Mouse (Mus musculus) stomach, embryonic 16.5 days (tissue): ENCODE data around the gene Crtc3. TPM values are rescaled to one million over a fixed set of nuclear protein-coding genes. Genes with fewer than 3 reads are reported as not detected.

Experiments
- ATAC-seq: fragments of 200-750 bp; cut with Nextera tagmentation; 2 replicates; pipeline ENCODE4 v1.8.0; 2017; ENCODE audit warnings: moderate number of reproducible peaks, moderate TSS enrichment; ENCODE audit not compliant: insufficient read depth, low FRiP score
- H3K27ac ChIP-seq: fragments of 300-500 bp; sonication (generic); 2 replicates; pipeline ENCODE4 v1.5.1; 2014; ENCODE audit warnings: low read length
- H3K27me3 ChIP-seq: fragments of 300-500 bp; sonication (generic); 2 replicates; pipeline ENCODE4 v1.6.1; 2014; ENCODE audit warnings: low read length, control low read depth, mixed read lengths; ENCODE audit not compliant: control insufficient read depth, insufficient read depth
- H3K36me3 ChIP-seq: fragments of 300-500 bp; sonication (generic); 2 replicates; pipeline ENCODE4 v1.6.1; 2014; ENCODE audit warnings: low read length; ENCODE audit not compliant: control insufficient read depth, insufficient read depth
- H3K4me1 ChIP-seq: fragments of 300-500 bp; sonication (generic); 2 replicates; pipeline ENCODE4 v1.6.1; 2014; ENCODE audit warnings: low read length, control low read depth, mixed read lengths; ENCODE audit not compliant: control insufficient read depth, insufficient read depth
- H3K4me2 ChIP-seq: fragments of 300-500 bp; sonication (generic); 2 replicates; pipeline ENCODE4 v1.6.1; 2014; ENCODE audit warnings: low read depth, low read length, mixed read lengths
- H3K4me3 ChIP-seq: fragments of 300-500 bp; sonication (generic); replicated peaks from 2 replicates; pipeline ENCODE4 v1.5.1; 2014; ENCODE audit warnings: mild to moderate bottlenecking, low read length
- H3K9ac ChIP-seq: fragments of 300-500 bp; sonication (generic); 2 replicates; pipeline ENCODE4 v1.6.1; 2014; ENCODE audit warnings: low read length
- H3K9me3 ChIP-seq: fragments of 300-500 bp; sonication (generic); replicated peaks from 2 replicates; pipeline ENCODE4 v1.6.1; 2016; ENCODE audit warnings: low read length, control low read depth; ENCODE audit not compliant: control insufficient read depth
- WGBS: fragments of 180-500 bp; shearing (Covaris S2); extraction: QIAGEN DNeasy Blood & Tissue Kit; methylation state at CpG from one replicate; pipeline ENCODE4 v1.1.7; 2014; 5-methylcytosine and 5-hydroxymethylcytosine counted together
- polyA plus RNA-seq: library from polyadenylated mRNA; unstranded; fragments of >200 nt; fragmentation: Nextera tagmentation; extraction: Ambion mirVana; gene quantifications from 2 replicates; pipeline ENCODE4 v1.2.1, GENCODE M21; 2015

Gene Crtc3
- polyA plus RNA-seq, 1 experiment from 2014 or later, result 19.1 TPM

DNA sequence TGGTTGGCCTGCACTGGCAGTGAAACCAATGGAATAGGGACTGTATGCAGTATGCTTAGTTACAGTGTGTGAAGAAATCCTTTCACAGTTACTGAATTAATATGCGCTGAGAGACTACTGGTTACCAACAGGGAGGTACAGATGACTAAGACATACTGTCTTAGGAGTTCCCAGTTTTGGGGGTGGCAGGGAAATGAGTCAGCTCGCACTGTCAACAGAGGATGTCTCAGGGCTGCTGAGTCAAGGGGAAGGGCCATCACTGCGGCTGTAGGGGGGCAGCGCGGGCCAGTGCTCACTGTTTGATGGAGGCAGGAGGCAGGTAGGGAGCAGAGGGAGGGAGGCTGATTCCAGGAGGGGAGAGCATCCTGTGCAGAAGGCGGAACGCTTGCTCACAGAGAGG lies 26.6 kb upstream of the Crtc3 start:
- no peaks in the 10 kb centered on the region for H3K9me3 ChIP-seq
- 0 out of 2 replicates have a peak, but pooled peaks cover 20% of the 10 kb centered on the region for H3K36me3 ChIP-seq
- ATAC-seq, result peak; percentile 13; the same call in 1 of the 2 replicates
- H3K27me3 ChIP-seq, result no peaks in the 10 kb centered on the region
- H3K9ac ChIP-seq, result no peak overlapping the region
- no peaks in the 10 kb centered on the region for H3K4me1 ChIP-seq
- 91% methylated on average over 7 of the region's 7 CpGs for WGBS
- no peak overlapping the region for H3K4me2 ChIP-seq
- H3K27ac ChIP-seq, result no peak overlapping the region
- no peak overlapping the region for H3K4me3 ChIP-seq

DNA sequence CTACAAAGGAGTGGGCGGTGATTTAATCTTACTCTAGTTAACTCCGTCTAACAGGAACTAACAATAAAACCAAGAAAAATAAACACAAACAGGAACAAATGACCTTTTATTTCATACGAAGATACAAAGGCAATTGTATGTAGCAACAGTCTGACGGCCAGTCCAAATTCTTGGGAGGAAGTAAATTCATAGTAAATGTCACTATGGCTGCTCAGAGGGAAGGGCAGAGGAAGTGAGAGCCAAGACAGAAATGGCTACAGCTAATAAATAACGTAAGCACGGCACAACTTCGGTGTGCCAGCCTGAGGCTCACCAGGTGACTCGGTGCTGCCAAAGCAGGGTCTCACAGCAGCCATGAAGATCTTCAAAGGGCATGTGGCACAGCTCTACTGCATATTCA lies 22.8 kb upstream of the Crtc3 start:
- WGBS, result 68% methylated on average over 8 of the region's 8 CpGs
- ATAC-seq, result no peak
- Histone ChIP-seq H3K9me3 (no peaks in the 10 kb centered on the region), H3K4me1 (no peaks in the 10 kb centered on the region), H3K4me2 (no peak overlapping the region), H3K27me3 (no peaks in the 10 kb centered on the region), H3K27ac (no peak overlapping the region), H3K36me3 (0 out of 2 replicates have a peak, but pooled peaks cover 11% of the 10 kb centered on the region), H3K9ac (no peak overlapping the region), H3K4me3 (no peak overlapping the region)

DNA sequence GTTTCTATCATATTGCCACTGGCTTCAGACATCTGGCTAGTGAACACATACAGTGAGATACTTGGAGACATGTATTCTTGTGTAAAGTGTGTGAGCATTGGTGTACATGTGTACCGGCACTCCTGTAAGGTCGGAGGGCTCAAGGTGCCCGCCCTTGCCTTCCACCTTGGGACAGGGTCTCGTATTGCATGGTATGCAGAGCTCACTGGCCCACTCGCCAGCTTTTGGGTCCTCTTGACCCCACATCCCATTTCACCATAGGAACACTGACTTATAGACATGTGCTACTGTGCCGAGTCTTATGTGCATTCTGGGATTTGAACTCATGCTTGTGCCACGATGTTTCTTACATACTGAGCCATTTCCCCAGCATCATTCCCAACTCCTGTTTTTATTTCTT lies 21.7 kb upstream of the Crtc3 start:
- H3K9me3 ChIP-seq, result no peaks in the 10 kb centered on the region
- 93% methylated on average over 7 of the region's 7 CpGs for WGBS
- H3K27me3 ChIP-seq, result no peaks in the 10 kb centered on the region
- 0 out of 2 replicates have a peak, but pooled peaks cover 7% of the 10 kb centered on the region for H3K36me3 ChIP-seq
- H3K9ac ChIP-seq, result no peak overlapping the region
- no peak for ATAC-seq
- H3K27ac ChIP-seq, result no peak overlapping the region
- no peaks in the 10 kb centered on the region for H3K4me1 ChIP-seq
- H3K4me3 ChIP-seq, result no peak overlapping the region
- no peak overlapping the region for H3K4me2 ChIP-seq

DNA sequence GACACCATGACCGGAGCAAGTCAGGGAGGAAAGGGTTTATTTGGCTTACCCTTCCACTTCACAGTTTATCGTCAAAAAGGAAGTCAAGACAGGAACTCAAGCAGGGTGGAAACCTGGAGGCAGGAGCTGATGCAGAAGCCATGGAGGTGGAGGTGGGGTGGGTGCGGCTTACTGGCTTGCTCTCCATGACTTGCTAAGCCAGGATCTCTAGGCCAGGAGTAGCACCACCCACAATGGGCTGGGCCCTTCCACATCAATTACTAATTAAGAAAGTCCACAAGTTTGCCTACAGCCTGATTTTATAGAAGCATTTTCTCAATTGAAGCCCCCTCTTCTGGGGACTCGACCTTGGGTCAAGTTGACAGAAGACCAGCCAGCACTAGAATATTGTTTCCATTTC lies 15.4 kb upstream of the Crtc3 start:
- Histone ChIP-seq H3K27me3 (no peaks in the 10 kb centered on the region), H3K4me1 (no peaks in the 10 kb centered on the region), H3K4me2 (no peak overlapping the region), H3K9me3 (no peaks in the 10 kb centered on the region), H3K27ac (no peak overlapping the region), H3K4me3 (no peak overlapping the region), H3K36me3 (no peaks in the 10 kb centered on the region), H3K9ac (no peak overlapping the region)
- ATAC-seq, result no peak
- 82% methylated on average over 4 of the region's 4 CpGs for WGBS

DNA sequence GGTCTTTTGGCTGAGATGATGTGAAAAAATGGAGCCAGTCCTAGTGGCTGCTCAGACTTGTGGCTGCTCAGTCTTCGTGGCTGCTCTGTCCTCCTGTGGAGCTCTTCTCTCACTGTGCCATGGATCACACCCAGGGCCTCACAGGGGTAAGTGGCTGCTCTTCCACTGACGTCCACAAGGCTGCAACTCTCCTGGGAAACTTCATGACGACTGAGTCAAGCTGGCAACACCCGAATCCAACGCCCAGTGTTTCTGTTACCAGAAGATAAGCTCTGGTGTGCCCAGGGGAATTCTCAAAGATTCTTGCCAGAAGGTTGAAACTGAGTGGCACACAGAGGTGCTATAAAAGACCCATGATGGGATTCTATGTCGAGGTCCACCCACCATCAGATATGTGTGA lies 13.8 kb upstream of the Crtc3 start:
- no peaks in the 10 kb centered on the region for H3K27me3 ChIP-seq
- 62% methylated on average over 6 of the region's 6 CpGs for WGBS
- no peak for ATAC-seq
- H3K4me1 ChIP-seq, result no peaks in the 10 kb centered on the region
- H3K9ac ChIP-seq, result no peak overlapping the region
- H3K4me3 ChIP-seq, result no peak overlapping the region
- no peaks in the 10 kb centered on the region for H3K36me3 ChIP-seq
- H3K4me2 ChIP-seq, result no peak overlapping the region
- H3K27ac ChIP-seq, result no peak overlapping the region
- H3K9me3 ChIP-seq, result no peaks in the 10 kb centered on the region

DNA sequence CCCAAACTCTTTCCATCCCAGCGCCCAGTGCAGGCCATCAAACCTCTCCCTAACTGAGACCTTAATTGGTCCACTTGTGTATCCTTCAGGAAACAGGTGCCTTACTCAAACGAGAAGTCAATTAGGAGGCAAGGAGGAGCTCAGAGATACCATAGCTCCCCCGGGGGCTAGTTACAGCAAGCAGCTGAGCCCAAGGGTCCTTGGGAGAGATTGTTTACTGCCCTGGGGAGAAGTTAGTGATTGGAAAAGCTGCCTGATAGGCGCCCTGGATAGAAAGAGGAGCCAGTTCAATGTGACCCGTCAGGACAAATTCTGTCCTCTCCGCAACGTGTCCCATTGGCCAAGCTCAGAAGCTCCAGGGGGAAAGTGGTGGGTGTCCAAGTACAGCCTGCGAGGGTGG lies 11.0 kb upstream of the Crtc3 start:
- Histone ChIP-seq H3K27me3 (no peaks in the 10 kb centered on the region), H3K4me1 (no peaks in the 10 kb centered on the region), H3K4me3 (no peak overlapping the region), H3K36me3 (no peaks in the 10 kb centered on the region), H3K4me2 (no peak overlapping the region), H3K27ac (no peak overlapping the region), H3K9me3 (no peaks in the 10 kb centered on the region), H3K9ac (no peak overlapping the region)
- no peak for ATAC-seq
- 64% methylated on average over 8 of the region's 8 CpGs for WGBS

DNA sequence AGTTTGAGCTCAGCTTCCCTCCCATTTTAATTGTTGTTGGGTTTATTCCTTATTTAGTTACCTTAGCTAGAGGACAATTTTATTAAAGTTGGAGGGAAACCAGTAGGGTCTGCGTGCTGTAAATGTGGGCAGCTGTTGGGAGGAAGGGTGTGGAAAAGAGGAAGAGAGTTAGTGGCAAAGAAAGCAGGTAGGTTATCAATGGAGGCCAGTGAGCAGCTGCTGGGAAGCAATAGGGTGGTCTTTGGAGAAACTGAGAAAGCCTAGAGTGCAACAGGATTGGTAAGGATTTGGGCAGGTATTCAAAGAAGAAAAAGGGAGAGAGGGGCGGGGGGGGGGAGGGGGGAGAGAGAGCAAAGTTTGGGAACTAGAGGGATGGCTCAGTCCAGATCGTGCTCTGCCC lies 10.3 kb upstream of the Crtc3 start:
- no peak overlapping the region for H3K9ac ChIP-seq
- H3K9me3 ChIP-seq, result no peaks in the 10 kb centered on the region
- no peaks in the 10 kb centered on the region for H3K27me3 ChIP-seq
- H3K27ac ChIP-seq, result no peak overlapping the region
- WGBS, result 70% methylated on average over 3 of the region's 3 CpGs
- H3K4me1 ChIP-seq, result no peaks in the 10 kb centered on the region
- no peak overlapping the region for H3K4me3 ChIP-seq
- no peak for ATAC-seq
- no peak overlapping the region for H3K4me2 ChIP-seq
- H3K36me3 ChIP-seq, result no peaks in the 10 kb centered on the region

DNA sequence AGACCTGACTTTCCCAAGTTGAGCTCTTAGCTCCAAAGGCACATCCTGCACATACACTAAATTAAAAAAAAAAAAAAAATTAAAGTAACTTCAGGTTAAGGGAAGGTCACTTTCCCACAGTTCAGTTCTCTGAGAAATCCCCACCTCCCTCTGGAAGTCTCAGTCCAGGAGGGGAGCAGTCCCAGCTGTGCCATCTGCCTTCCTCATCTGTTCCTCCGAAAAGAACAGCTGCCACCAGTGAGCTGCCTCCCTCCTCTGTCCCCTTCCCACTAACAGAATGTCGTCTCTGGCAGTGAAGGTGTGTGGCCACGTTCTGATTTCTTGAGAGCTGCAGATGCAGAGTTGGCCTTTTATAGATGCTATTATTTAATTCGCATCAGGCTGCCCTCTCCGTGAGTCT lies 9.2 kb upstream of the Crtc3 start:
- WGBS, result 62% methylated on average over 5 of the region's 5 CpGs
- no peak for ATAC-seq
- Histone ChIP-seq H3K36me3 (no peaks in the 10 kb centered on the region), H3K27ac (no peak overlapping the region), H3K4me3 (no peak overlapping the region), H3K27me3 (no peaks in the 10 kb centered on the region), H3K9me3 (no peaks in the 10 kb centered on the region), H3K4me1 (no peaks in the 10 kb centered on the region), H3K9ac (no peak overlapping the region), H3K4me2 (no peak overlapping the region)

DNA sequence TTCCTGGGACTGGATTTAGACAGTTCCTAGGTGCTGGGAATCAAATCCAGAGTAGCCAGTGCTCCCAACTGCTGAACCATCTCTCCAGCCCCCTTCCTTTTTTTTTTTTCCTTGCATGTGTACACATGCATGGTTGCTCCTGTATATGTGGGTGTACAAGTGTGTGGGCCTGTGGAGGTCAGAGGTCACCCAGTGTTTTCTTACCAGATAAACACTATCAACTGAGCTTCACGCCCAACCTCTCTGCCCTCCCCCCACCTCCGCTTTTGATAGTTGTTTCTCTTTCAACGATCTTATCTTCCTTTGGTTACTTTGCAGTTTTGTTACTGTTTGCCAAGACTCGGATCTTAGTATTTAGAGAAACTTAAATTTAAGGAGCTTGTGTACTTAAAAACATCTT lies 8.2 kb upstream of the Crtc3 start:
- WGBS, result 35% methylated on average over 4 of the region's 4 CpGs
- Histone ChIP-seq H3K4me3 (no peak overlapping the region), H3K9me3 (no peaks in the 10 kb centered on the region), H3K27ac (no peak overlapping the region), H3K27me3 (no peaks in the 10 kb centered on the region), H3K4me1 (no peaks in the 10 kb centered on the region), H3K4me2 (no peak overlapping the region), H3K36me3 (no peaks in the 10 kb centered on the region), H3K9ac (no peak overlapping the region)
- ATAC-seq, result no peak

DNA sequence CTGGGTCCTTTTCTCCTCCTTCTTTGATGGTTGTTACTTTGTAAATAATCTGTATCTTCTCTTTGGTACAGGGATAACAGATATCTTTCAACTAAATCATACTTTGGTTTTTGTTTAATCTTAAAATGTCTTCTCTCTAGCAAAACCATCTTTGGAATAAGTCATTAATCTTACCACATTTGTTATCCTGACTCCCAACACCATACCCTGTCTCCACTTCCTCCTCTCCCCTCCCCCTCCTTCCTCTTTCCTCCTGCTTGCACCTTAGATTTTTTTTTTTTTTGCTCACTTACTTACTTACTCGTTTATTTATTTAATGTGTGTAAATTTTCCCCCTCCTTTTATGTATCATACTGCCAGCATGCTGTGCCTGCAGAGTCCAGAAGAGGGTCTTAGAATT lies 7.7 kb upstream of the Crtc3 start:
- 39% methylated on average over 1 of the region's 1 CpGs for WGBS
- ATAC-seq, result no peak
- no peak overlapping the region for H3K9ac ChIP-seq
- H3K4me2 ChIP-seq, result no peak overlapping the region
- no peaks in the 10 kb centered on the region for H3K4me1 ChIP-seq
- H3K27ac ChIP-seq, result no peak overlapping the region
- no peak overlapping the region for H3K4me3 ChIP-seq
- no peaks in the 10 kb centered on the region for H3K9me3 ChIP-seq
- H3K27me3 ChIP-seq, result no peaks in the 10 kb centered on the region
- H3K36me3 ChIP-seq, result no peaks in the 10 kb centered on the region
